ENCODE assay signal across 34 mouse cellular contexts in the genomic region with DNA sequence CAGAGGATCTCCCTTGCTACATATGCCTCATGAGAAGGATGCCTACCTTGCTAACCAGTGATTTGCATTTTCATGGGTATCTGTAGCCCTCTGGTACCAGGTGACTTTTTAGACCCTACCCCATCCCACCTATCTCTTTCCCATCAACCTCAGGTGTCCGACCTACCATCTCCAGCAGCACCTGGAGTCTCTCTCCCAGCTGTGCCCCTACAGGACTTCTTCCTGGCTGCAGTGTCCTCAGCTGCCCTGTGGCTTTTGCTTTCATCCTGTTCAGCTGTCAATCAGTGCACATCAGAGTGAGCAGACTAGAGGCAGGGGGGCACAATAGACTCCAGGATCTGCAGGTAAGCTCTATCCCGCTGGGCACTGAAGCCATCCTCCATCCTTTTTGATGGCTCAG. TPM values are rescaled to one million over a fixed set of nuclear protein-coding genes. Genes with fewer than 3 reads are reported as not detected.
"Had no signal": no experiment of that assay in that cellular context is flagged by ENCODE, and none has a peak within 500 bp of the region (broad histone marks: within the 10 kb centered on the region; RNA-seq: fewer than 3 reads in every experiment).

No protein-coding gene starts in this region.

- H3K36me3 ChIP-seq: heart, embryonic 12.5 days; heart, embryonic 13.5 days; heart, embryonic 15.5 days; hindbrain, embryonic 10.5 days; hindbrain, embryonic 12.5 days; hindbrain, embryonic 13.5 days; hindbrain, embryonic 15.5 days; intestine, embryonic 15.5 days; kidney, embryonic 15.5 days had no signal

- H3K9ac ChIP-seq: heart, embryonic 12.5 days; heart, embryonic 13.5 days; heart, embryonic 15.5 days; hindbrain, embryonic 12.5 days; hindbrain, embryonic 13.5 days; hindbrain, embryonic 14.5 days; hindbrain, embryonic 15.5 days; intestine, embryonic 15.5 days; kidney, embryonic 15.5 days had no signal

- H3K4me1 ChIP-seq: heart, embryonic 12.5 days; heart, embryonic 13.5 days; heart, embryonic 15.5 days; hindbrain, embryonic 10.5 days; hindbrain, embryonic 12.5 days; hindbrain, embryonic 13.5 days; hindbrain, embryonic 15.5 days; intestine, embryonic 15.5 days; kidney, embryonic 15.5 days had no signal

- H3K9me3 ChIP-seq: heart, embryonic 12.5 days; heart, embryonic 13.5 days; heart, embryonic 15.5 days; hindbrain, embryonic 10.5 days; hindbrain, embryonic 12.5 days; hindbrain, embryonic 13.5 days; hindbrain, embryonic 15.5 days; intestine, embryonic 15.5 days; kidney, embryonic 15.5 days had no signal

- H3K27ac ChIP-seq: heart, embryonic 13.5 days; heart, embryonic 15.5 days; hindbrain, embryonic 10.5 days; hindbrain, embryonic 12.5 days; hindbrain, embryonic 13.5 days; hindbrain, embryonic 14.5 days; hindbrain, embryonic 15.5 days; hindbrain, postnatal 0 days; intestine, embryonic 15.5 days; kidney, embryonic 15.5 days; kidney, postnatal 0 days; layer of hippocampus, adult 2 months; left cerebral cortex, adult 2 months had no signal

- H3K27me3 ChIP-seq: heart, embryonic 15.5 days; hindbrain, embryonic 12.5 days; hindbrain, embryonic 13.5 days; hindbrain, embryonic 15.5 days; intestine, embryonic 15.5 days; kidney, embryonic 15.5 days had no signal

- H3K4me3 ChIP-seq: heart, embryonic 12.5 days; heart, embryonic 13.5 days; heart, embryonic 15.5 days; hindbrain, embryonic 10.5 days; hindbrain, embryonic 12.5 days; hindbrain, embryonic 13.5 days; hindbrain, embryonic 15.5 days; intestine, embryonic 15.5 days; kidney, embryonic 15.5 days; layer of hippocampus, adult 2 months; left cerebral cortex, adult 2 months had no signal

- H3K4me2 ChIP-seq: heart, embryonic 12.5 days; heart, embryonic 13.5 days; heart, embryonic 15.5 days; hindbrain, embryonic 12.5 days; hindbrain, embryonic 13.5 days; hindbrain, embryonic 14.5 days; hindbrain, embryonic 15.5 days; intestine, embryonic 15.5 days; kidney, embryonic 15.5 days had no signal

- ATAC-seq: hindbrain, embryonic 16.5 days; hindbrain, postnatal 0 days; inflammation-experienced regulatory T-cells, adult 6 months; intestine, embryonic 15.5 days; intestine, embryonic 16.5 days; intestine, postnatal 0 days had no signal

- DNase-seq: heart, postnatal 10 days; heart, postnatal 36 days; heart, postnatal 4 days; kidney, adult 11 months; kidney, adult 18-20 months; kidney, adult 2 months; kidney, adult 8-10 months; kidney, adult 9 months; kidney, postnatal 10 days; kidney, postnatal 14 days; kidney, postnatal 25 days; kidney, postnatal 36 days; kidney, postnatal 4 days; layer of hippocampus, adult 9-11 months; layer of hippocampus, postnatal 36 days had no signal

RNA-seq across cellular contexts. Expression of a gene that starts 37.5 kb away (rescaled TPM):
- total RNA-seq: hematopoietic stem cell, adult 5-6 weeks had no signal
- polyA plus RNA-seq: inflammation-experienced regulatory T-cells, adult 6 months had no signal
